Comparison of ENCODE assay signal across 15 mouse cellular contexts in genomic region chr5:151333686-151334085, GRCm38 (mm10).
"Had no signal": no experiment of that assay in that cellular context is flagged by ENCODE, and none has a peak within 500 bp of the region (broad histone marks: within the 10 kb centered on the region; RNA-seq: fewer than 3 reads in every experiment).

No protein-coding gene starts in this region.

- H3K4me3 ChIP-seq: megakaryocyte, embryonic 14.5 days; midbrain, embryonic 13.5 days; midbrain, embryonic 15.5 days; neural tube, embryonic 12.5 days; stomach, embryonic 15.5 days had no signal

- H3K27me3 ChIP-seq: megakaryocyte, embryonic 14.5 days; midbrain, embryonic 13.5 days; midbrain, embryonic 15.5 days; neural tube, embryonic 12.5 days; stomach, embryonic 15.5 days had no signal

- DNase-seq: liver, postnatal 0 days; lung, postnatal 10 days; lung, postnatal 4 days; right cerebral cortex, postnatal 14 days; thymus, adult 2 months; thymus, postnatal 25 days; thymus, postnatal 4 days had no signal

- H3K4me1 ChIP-seq: megakaryocyte, embryonic 14.5 days; midbrain, embryonic 13.5 days; midbrain, embryonic 15.5 days; neural tube, embryonic 12.5 days; stomach, embryonic 15.5 days had no signal

- H3K27ac ChIP-seq: midbrain, embryonic 13.5 days; midbrain, embryonic 15.5 days; neural tube, embryonic 12.5 days; stomach, embryonic 15.5 days; stomach, postnatal 0 days had no signal

- H3K9ac ChIP-seq: liver, postnatal 0 days; lung, embryonic 14.5 days; midbrain, embryonic 13.5 days; midbrain, embryonic 15.5 days; neural tube, embryonic 12.5 days; stomach, embryonic 15.5 days had no signal

- H3K36me3 ChIP-seq: midbrain, embryonic 13.5 days; midbrain, embryonic 15.5 days; neural tube, embryonic 12.5 days; stomach, embryonic 15.5 days had no signal

- H3K9me3 ChIP-seq: megakaryocyte, embryonic 14.5 days; midbrain, embryonic 13.5 days; midbrain, embryonic 15.5 days; neural tube, embryonic 12.5 days; stomach, embryonic 15.5 days had no signal

- H3K4me2 ChIP-seq: lung, embryonic 14.5 days; midbrain, embryonic 11.5 days; midbrain, embryonic 13.5 days; midbrain, embryonic 15.5 days; neural tube, embryonic 12.5 days; stomach, embryonic 15.5 days had no signal
